Mouse (Mus musculus) liver, postnatal 0 days (tissue): Measurements from ENCODE around the gene Ptprd.

Experiments
- CTCF ChIP-seq: sonication (generic); IDR thresholded peaks from 2 replicates; pipeline ENCODE4 v1.5.1; 2016; ENCODE audit warnings: antibody characterized with exemption, low read depth
- EP300 ChIP-seq: IDR thresholded peaks from 2 replicates; pipeline ENCODE4 v1.6.1; 2016; ENCODE audit warnings: antibody characterized with exemption, low read depth, mild to moderate bottlenecking

- TF ChIP-seq CTCF (no peak), EP300 (no peak)
Measured at GRCm38 (mm10) chr4:76351201-76351979, 1860.4 kb downstream of the Ptprd start.
